Mouse (Mus musculus): ENCODE data around the gene Manba. TPM values are rescaled to one million over a fixed set of nuclear protein-coding genes. Genes with fewer than 3 reads are reported as not detected.

Manba gene
- total RNA-seq, 2 experiments from 2014 or later, result 4.1 to 4.7 TPM

- DNase-seq, result no peak
Observed at GRCm38 (mm10) chr3:135529670-135530069, 44.3 kb downstream of the Manba start.

- no peak for DNase-seq
Observed at GRCm38 (mm10) chr3:135531762-135532161, 46.4 kb downstream of the Manba start.

GRCm38 (mm10) chr3:135534103-135534502 is 48.7 kb downstream of the Manba start:
- DNase-seq, result no peak

- no peak for DNase-seq
Observed at GRCm38 (mm10) chr3:135546212-135546923, 61.0 kb downstream of the Manba start.

- DNase-seq, result no peak
Observed at GRCm38 (mm10) chr3:135547298-135547697, 61.9 kb downstream of the Manba start.

GRCm38 (mm10) chr3:135552874-135553273 is 67.5 kb downstream of the Manba start:
- no peak for DNase-seq

GRCm38 (mm10) chr3:135555192-135555591 is 69.8 kb downstream of the Manba start:
- no peak for DNase-seq

- DNase-seq, result no peak
Observed at GRCm38 (mm10) chr3:135556052-135556587, 70.7 kb downstream of the Manba start.

- DNase-seq, result no peak
Observed at GRCm38 (mm10) chr3:135556851-135557662, 71.6 kb downstream of the Manba start.

GRCm38 (mm10) chr3:135562036-135562435 is 76.6 kb downstream of the Manba start:
- no peak for DNase-seq

GRCm38 (mm10) chr3:135563163-135563689 is 77.8 kb downstream of the Manba start:
- DNase-seq, result no peak

GRCm38 (mm10) chr3:135564706-135565105 is 79.3 kb downstream of the Manba start:
- no peak for DNase-seq

GRCm38 (mm10) chr3:135565306-135565705 is 79.9 kb downstream of the Manba start:
- DNase-seq, result no peak

GRCm38 (mm10) chr3:135567888-135568287 is 82.5 kb downstream of the Manba start:
- no peak for DNase-seq

- no peak for DNase-seq
Observed at GRCm38 (mm10) chr3:135568633-135569032, 83.2 kb downstream of the Manba start.

GRCm38 (mm10) chr3:135571540-135571939 is 86.1 kb downstream of the Manba start:
- no peak for DNase-seq

GRCm38 (mm10) chr3:135573051-135573450 is 87.6 kb downstream of the Manba start:
- no peak for DNase-seq

GRCm38 (mm10) chr3:135575126-135575525 is 89.7 kb downstream of the Manba start:
- no peak for DNase-seq

- no peak for DNase-seq
Observed at GRCm38 (mm10) chr3:135578588-135579140, 93.3 kb downstream of the Manba start.

- DNase-seq, result peak; percentile 32
Observed at GRCm38 (mm10) chr3:135579179-135579578, 93.8 kb downstream of the Manba start.

GRCm38 (mm10) chr3:135580439-135581275 is 95.2 kb downstream of the Manba start:
- DNase-seq, result peak; percentile 57

Data from gastrocnemius, postnatal 25 days (tissue).